Mouse (Mus musculus) cerebellum, postnatal 25 days (tissue): Measurements from ENCODE around the gene Gm26992.

Source experiments
- DNase-seq, 2 experiments: peaks; one replicate each; pipeline ENCODE4 v3.0.0; 2021; ENCODE audit warnings: mixed read lengths in 2 of 2

The Gm26992 gene

DNA sequence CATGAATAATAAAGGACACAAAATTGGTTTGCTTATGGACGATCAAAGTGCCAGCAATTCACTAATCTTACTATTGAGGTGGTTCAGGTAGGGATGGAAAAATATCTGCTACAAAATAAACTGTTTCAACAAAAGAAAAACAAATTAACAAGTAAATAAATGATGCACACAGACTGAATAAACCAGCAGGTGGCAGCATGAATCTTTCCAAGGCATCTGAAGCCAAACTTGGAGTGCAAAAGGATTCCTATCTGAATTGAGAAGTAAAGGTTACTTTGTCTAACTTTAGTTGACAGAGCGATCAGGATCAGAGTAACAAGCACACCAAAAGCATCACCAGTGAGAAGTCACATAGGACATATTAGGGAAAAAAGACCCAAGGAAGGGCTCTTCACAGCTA, 62.2 kb downstream of the Gm26992 start:
- peak; percentile 29 to 67 for DNase-seq

DNA sequence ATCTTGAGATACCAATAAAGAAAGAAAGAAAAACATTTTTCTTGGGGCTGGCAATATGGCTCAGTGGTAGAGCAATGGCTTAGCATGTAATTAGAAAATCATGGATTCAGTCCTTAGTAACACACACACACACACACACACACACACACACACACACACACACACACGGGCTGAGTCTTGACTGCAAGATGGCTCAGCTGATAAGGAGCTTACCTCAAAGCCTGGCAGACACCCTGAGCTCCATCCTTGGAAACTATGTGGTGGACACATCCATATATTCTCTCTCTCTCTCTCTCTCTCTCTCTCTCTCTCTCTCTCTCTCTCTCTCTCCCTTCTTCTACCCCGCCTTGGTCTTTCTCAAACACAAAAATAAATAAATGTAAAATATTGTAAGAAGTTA, 69.0 kb downstream of the Gm26992 start:
- DNase-seq: no peak

DNA sequence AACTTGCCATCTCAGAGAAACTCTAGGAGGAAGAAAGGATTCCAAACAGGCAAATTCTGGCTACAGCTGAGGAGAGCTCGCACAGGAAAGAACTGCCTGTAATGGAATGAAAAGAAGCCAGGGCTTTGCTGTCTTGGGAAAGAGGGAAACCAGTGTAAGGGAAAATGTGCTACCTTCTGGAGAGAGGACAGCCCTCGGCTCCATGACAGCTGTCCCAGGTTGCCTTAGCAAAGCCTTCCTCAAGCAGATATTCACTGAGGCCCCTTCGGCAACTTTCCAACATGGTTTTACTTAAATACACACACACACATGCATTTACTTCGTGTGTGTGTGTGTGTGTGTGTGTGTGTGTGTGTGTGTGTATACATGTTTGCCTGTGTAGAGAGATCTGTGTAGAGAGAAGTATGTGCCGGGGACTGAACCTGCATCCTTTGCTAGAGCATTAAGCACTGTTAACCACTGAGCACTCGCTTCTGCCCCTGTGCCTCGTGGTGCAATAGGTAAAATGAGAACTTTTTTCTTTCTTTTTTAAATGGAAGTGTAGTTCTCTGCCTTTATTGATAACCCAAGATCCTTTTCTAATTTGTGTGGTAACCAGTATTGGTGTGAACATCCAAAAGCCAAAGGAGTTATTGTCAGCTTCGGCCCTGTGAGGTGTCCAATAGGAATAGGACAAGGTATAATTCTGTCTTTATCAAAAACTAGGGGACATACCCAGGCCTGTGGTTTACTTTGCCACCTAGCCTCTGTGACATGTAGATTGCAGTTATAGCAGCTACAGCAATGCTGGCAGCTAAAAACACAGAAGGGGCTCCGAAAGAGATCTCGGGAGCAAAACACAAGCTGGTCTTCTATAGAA, 70.8 kb downstream of the Gm26992 start:
- peak; percentile 14 to 25 for DNase-seq

DNA sequence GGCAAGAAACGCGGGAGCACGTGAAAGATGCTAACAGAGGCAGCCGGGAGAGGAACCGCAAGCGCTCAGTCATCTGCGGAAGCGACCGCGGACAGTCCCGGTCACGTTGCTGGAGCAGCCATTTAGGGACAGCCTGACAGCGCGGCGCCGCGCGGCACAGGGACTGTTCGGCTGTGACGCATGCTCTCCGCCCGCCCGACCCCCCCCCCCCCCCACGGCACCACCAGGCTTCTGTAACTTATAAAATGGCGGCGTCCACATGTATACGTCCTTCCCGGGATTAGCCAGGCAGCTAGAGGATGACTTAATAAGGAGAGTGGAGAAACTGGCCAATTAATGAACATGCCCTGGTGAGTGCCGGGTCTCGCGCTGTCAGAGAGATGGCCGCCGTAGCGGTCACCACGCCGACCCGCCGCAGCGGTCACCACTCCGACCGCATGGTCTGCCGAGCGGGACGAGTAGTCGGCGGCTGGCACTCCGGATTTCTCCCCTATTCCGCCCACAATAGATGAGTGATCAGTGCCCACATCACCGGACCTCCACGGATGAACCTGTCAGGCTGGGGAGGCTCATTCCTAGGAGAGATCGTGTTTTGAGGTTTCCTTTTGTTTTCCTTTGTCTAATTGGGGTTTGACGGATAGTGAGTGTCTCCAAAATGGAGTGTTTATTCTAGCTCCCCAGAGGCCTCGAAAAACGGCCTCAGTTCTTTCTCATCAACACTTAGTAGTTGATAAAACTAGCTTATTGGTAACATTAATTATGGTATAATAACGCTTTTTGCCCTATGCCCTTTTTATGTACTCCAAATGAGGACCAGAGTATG, 71.8 kb downstream of the Gm26992 start:
- peak; percentile 84 for DNase-seq

DNA sequence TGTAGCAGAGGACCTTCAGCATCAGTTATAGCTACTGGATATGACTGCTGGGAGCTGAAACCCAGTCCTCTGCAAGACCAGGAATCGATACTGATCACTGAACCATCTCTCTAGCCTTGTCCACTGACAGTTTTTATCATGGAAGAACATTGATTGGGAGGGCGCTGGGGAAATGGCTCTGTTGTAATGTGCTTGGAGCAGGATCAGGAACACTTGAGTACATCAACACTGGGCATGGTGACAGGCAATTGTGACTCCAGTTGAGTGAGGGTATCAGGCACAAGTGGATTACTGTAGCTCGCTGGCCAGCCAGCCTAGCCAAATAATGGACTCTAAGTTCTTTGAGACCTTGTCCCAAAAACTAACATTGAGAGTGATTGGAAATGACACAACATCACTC, 77.6 kb downstream of the Gm26992 start:
- DNase-seq: no peak

DNA sequence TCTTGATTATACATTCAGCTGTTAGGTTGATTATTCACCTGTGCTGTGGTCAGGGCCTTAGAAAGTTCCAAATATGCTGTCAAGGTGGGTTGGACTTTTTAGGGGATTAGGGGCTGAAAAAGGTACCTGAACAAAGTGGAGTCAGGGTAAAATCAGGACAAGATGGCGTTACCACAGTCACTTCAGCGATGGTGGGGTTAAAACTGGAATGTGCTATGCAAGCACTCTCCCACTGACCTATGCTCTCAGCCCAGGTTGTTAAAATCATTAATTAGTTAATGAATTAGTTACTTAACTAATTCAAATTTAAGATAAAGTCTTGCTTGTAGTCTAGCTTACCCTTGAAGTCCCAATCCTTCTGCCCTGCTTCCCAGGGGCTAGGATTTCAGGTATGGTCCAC, 78.3 kb downstream of the Gm26992 start:
- DNase-seq: no peak

DNA sequence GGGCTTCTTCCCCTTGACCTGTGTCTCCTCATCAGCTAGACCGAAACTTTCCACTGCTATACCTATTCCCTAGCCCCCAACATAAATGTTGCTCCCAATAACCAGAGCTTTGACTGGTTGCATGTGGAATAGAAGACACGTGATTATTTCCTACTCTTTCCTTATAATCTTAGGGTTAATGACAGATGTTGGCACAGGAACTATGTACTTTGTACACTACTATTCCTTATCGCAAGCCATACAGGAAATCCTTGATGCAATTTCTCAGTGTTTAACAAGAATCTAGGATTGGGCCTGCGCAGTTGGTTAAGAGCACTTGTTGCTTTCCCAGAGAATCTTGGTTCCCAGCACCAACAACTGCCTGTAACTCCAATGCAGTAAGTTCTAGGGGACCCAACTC, 86.4 kb downstream of the Gm26992 start:
- DNase-seq: no peak

DNA sequence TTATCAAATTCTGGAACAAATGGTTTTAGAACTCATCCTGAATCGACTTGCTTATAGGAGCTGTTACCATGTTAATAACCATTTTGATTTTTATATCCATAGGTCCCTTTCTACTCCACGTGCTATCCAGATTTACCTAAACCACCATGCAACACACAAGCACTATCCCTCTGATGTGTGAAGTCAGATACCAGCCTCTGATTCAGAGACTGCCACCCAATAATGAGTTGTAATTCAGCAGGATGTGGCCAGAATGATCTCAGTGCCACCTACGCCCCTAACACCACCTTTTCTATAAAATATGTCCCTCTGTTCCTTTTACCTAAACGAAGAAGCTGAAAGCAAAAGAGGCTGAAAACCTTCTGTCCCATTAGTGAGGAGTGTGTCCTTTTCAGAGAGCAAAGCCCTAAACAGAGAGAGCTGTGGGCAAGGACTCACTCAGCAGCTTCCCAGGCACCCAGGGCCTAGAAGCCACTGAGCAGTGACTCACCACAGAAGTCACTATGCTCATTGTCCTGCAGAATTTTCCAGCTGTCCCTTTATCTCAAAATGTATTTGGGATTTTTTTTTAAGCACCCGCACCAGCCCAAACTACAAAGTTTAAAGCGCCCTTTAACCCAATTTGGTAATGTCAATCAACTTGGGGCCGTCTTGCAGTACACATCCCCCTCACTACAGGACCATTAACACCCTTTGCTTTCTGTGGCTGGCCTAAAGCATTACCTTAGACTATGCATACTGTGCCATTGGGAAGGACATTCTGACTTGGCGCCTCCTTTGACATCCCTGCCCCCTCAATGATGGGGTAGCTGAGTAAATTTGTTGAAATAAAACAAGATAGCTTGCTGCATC, 87.6 kb downstream of the Gm26992 start:
- DNase-seq: no peak

DNA sequence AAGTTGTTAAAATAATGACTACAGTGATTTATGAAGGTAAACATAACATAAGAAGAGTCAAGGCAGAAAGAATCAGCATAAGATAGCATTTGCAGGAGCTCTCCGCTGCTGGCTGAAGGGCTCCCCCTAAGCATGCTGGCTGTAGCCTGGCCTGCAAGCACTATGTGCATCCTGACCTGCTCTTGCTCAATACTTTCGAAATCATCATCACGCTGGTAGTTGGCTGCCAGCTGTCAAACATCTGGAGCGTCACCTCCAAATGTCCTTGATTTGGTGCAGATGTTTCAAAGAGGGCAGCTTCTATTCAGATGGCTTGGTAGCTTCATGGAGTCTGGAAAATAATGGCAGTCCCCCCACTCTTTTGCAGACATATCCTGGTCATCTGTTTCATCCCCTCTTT, 93.0 kb downstream of the Gm26992 start:
- no peak for DNase-seq

DNA sequence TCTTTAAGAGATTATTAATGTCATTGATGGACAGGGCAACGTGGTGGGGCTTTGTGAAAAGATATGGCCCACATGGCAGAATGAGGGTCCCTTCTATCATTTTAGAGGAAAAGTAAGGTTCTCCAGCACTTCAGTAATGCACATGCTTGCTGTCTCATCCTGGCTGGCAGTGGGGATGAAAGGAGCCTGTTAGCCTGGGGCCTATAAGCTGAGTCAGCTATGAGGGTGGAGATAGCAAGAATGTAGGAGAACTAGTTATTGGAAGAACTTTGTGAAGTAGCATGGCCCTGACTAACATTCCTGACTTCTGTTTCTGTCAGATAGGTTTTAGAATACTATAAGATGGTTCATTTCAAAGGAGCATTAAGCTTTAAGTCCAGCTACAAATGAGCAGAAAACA, 93.5 kb downstream of the Gm26992 start:
- DNase-seq: no peak

DNA sequence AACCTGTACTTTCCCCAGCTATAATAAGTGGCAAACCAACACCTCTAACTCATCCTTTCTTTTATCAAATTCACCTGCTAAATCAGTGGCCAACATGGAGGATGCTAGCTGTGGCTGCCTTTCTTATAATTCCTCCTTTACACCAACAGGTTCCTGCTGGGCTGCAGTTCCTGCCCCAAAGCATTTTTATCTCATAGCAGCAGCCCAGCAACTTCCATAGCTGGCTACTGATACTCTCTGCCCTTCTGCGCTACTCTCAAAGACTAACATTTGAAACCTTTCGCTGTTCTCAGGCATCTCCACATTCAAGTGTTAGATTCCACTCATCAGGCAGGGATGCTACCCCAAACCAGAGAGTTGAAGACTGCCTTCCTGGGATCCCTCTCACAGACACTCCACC, 97.0 kb downstream of the Gm26992 start:
- no peak for DNase-seq

DNA sequence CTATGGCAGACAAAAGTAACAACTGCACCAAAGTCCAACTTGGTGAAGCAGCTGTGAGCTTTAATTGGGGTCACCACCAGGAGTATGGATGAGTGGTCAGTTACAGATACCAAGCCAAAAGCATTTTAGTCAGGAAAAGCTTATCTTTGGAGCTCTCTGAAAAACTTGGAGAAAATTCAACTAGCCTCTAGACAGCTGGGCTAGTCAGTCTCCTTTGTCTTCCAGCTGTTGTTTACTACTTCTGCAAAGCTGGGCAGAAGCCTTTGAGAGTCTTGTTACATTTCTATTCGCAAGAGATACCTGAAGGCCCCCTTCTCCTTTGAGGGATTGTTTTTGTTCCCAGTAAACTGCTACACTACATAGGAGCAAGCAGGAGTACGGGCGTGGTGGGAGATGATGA, 97.7 kb downstream of the Gm26992 start:
- DNase-seq: no peak

DNA sequence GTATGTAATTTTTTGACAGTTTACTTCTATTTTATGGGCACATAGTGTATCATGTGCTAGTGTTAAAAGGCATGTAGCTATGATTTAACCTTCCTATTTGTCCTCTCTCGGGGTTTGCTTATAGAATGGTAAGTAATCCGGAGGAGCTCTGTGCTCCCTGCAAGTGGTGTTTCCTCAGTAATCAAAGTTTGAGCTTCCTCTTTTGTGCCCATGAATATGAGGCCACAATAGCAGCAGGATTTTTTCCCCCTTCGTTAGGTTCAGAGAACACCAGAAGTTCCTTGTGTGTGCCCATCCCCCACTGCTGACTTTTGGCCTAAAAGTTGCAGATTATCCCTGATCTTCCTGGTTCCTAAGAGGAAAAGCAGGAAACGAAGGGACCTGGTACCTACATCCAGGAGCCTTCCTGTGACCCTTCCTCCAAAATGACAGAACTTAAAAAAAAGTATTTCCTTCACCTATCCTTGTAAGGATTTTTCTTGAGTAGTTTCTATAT, 99.5 kb downstream of the Gm26992 start:
- no peak for DNase-seq

DNA sequence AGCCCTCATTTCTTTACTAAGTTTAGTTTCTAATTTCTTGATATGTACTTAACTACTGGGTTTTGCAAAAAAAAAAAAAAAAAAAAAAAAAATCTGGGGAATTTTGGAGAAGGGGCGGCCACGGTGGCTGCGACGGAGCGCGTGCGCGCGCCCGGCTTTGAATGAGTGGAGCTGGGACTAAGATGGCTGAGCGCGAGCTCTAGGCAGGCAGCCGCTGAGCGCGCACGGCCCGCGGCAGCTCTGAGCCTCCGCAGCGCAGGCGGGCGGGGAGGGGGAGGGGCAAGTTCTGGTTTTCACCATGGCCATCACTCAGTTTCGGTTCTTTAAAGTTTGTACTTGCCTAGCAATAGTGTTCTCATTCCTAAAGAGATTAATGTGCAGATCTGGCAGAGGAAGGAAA, 107.4 kb downstream of the Gm26992 start:
- DNase-seq: peak; percentile 69 to 84
